Comparison of ENCODE assay signal across 10 mouse cellular contexts in the genomic region with DNA sequence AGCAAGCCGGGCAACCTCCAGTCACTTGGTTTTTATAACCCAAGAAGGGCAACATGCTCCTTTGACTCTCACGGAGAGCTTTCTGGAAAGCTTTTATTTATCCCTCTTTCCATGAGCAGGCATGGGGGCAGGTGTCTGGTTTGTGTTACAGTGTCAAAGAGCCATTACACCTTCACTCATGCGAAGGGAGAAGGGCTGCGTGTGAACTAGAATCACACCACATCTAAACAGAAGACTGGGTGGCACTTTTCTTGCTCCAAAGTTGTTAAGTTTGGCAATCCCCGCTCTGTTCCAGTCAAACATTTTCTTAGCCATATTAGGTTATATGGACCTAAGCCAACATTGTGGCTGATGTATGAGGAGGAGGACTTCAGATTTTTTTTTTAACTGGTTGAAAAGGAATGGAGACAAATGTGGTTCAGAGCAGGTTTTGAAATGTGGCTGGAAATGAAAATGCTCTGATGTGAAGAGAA. TPM values are rescaled to one million over a fixed set of nuclear protein-coding genes. Genes with fewer than 3 reads are reported as not detected.
A peak's percentile ranks its signal among the peaks of the same experiment; 100 is the strongest.
DNase-seq lines count a peak whose midpoint lies in the region; ATAC-seq and TF ChIP-seq lines count a peak whose summit lies in the region.
"Had no signal": no experiment of that assay in that cellular context is flagged by ENCODE, and none has a peak within 500 bp of the region (broad histone marks: within the 10 kb centered on the region; RNA-seq: fewer than 3 reads in every experiment).

No protein-coding gene starts in this region.

- H3K27ac ChIP-seq in intestine, embryonic 14.5 days (ENCODE audit: low read depth), result peak overlapping the region; percentile 81
- H3K27ac ChIP-seq in intestine, postnatal 0 days (ENCODE audit: low read depth, low read length), result no peak overlapping the region
- H3K27ac ChIP-seq in limb, embryonic 14.5 days (replicated peaks; ENCODE audit: low read depth, low read length), result no peak overlapping the region
- H3K27ac ChIP-seq in layer of hippocampus, adult 2 months, result no peak overlapping the region
- H3K27ac ChIP-seq: hindbrain, embryonic 15.5 days had no signal

- no peak for DNase-seq in intestine, embryonic 14.5 days (ENCODE audit: low spot score)
- DNase-seq in 3T3-L1 (ENCODE audit: low read depth, low spot score) (peak; percentile 84), NIH3T3 (ENCODE audit: low read depth) (peak; percentile 83)
- DNase-seq in limb, embryonic 14.5 days (ENCODE audit: low spot score), result peak; percentile 38
- DNase-seq in layer of hippocampus, adult 2 months (ENCODE audit: low spot score in 2 of 2), result no peak
- no peak for DNase-seq in adrenal gland, adult (ENCODE audit: inconsistent age in 2 of 2, low spot score in 1 of 2)
- DNase-seq: cerebellum, postnatal 36 days had no signal

- TF ChIP-seq CTCF in intestine, postnatal 0 days (IDR thresholded peaks at IDR 0.05; ENCODE audit: low read depth), result no peak
- no peak for TF ChIP-seq CTCF in layer of hippocampus, adult 2 months (conservative IDR thresholded peaks at IDR 0.05)

- no peaks in the 10 kb centered on the region for H3K36me3 ChIP-seq in intestine, embryonic 14.5 days (ENCODE audit: control insufficient read depth, insufficient read depth, low read length)
- no peaks in the 10 kb centered on the region for H3K36me3 ChIP-seq in intestine, postnatal 0 days (ENCODE audit: control insufficient read depth, insufficient read depth)
- H3K36me3 ChIP-seq in limb, embryonic 14.5 days (ENCODE audit: control insufficient read depth, insufficient read depth, low read length), result no peaks in the 10 kb centered on the region
- H3K36me3 ChIP-seq: hindbrain, embryonic 15.5 days had no signal

- TF ChIP-seq POLR2A in limb, embryonic 14.5 days (IDR thresholded peaks at IDR 0.05; ENCODE audit: borderline replicate concordance, extremely low read depth, insufficient read depth, insufficient read length), result no peak

- H3K4me1 ChIP-seq in intestine, embryonic 14.5 days (replicated peaks; ENCODE audit: control insufficient read depth, insufficient read depth, low read length), result peaks cover 37% of the 10 kb centered on the region
- no peaks in the 10 kb centered on the region; the same call in 1 of the 2 replicates for H3K4me1 ChIP-seq in intestine, postnatal 0 days (replicated peaks; ENCODE audit: control insufficient read depth, insufficient read depth, low read length)
- peaks cover 21% of the 10 kb centered on the region for H3K4me1 ChIP-seq in limb, embryonic 14.5 days (ENCODE audit: control insufficient read depth, insufficient read depth, low read length)

- H3K27me3 ChIP-seq in intestine, embryonic 14.5 days (replicated peaks; ENCODE audit: control insufficient read depth, insufficient read depth, low read length), result no peaks in the 10 kb centered on the region
- H3K27me3 ChIP-seq in intestine, postnatal 0 days (replicated peaks; ENCODE audit: control insufficient read depth, insufficient read depth, low read length), result no peaks in the 10 kb centered on the region; the same call in 1 of the 2 replicates
- H3K27me3 ChIP-seq in limb, embryonic 14.5 days (ENCODE audit: control insufficient read depth, insufficient read depth, low read length), result no peaks in the 10 kb centered on the region
- H3K27me3 ChIP-seq: hindbrain, embryonic 15.5 days had no signal

- H3K9ac ChIP-seq in intestine, embryonic 14.5 days (ENCODE audit: low read length), result no peak overlapping the region
- no peak overlapping the region for H3K9ac ChIP-seq in intestine, postnatal 0 days (ENCODE audit: low read depth, low read length)
- no peak overlapping the region for H3K9ac ChIP-seq in limb, embryonic 14.5 days (ENCODE audit: low read depth, low read length, severe bottlenecking)
- H3K9ac ChIP-seq: hindbrain, embryonic 15.5 days had no signal

- 34% methylated on average over 5 of the region's 5 CpGs for WGBS in intestine, embryonic 14.5 days
- WGBS in intestine, postnatal 0 days, result 58% methylated on average over 5 of the region's 5 CpGs
- WGBS in limb, embryonic 14.5 days, result 49% methylated on average over 5 of the region's 5 CpGs

- H3K4me3 ChIP-seq in intestine, embryonic 14.5 days (ENCODE audit: low read depth, low read length), result no peak overlapping the region
- no peak overlapping the region for H3K4me3 ChIP-seq in intestine, postnatal 0 days (ENCODE audit: low read depth, low read length)
- no peak overlapping the region for H3K4me3 ChIP-seq in limb, embryonic 14.5 days (replicated peaks; ENCODE audit: low read length)
- no peak overlapping the region for H3K4me3 ChIP-seq in layer of hippocampus, adult 2 months
- H3K4me3 ChIP-seq: hindbrain, embryonic 15.5 days had no signal

- peak; percentile 64; the same call in 1 of the 2 replicates for ATAC-seq in intestine, embryonic 14.5 days (replicated peaks; ENCODE audit: low FRiP score, low TSS enrichment, low read depth)
- no peak for ATAC-seq in intestine, postnatal 0 days
- no peak for ATAC-seq in limb, embryonic 14.5 days (ENCODE audit: low FRiP score, low read depth)
- ATAC-seq: activated CD4-positive, CD25-positive, alpha-beta regulatory T cell, adult 4 months had no signal

- H3K9me3 ChIP-seq in intestine, embryonic 14.5 days (ENCODE audit: control insufficient read depth, low read length), result no peaks in the 10 kb centered on the region
- no peaks in the 10 kb centered on the region for H3K9me3 ChIP-seq in intestine, postnatal 0 days (ENCODE audit: control insufficient read depth)
- H3K9me3 ChIP-seq in limb, embryonic 14.5 days (ENCODE audit: control insufficient read depth, low read length), result no peaks in the 10 kb centered on the region
- H3K9me3 ChIP-seq: hindbrain, embryonic 15.5 days had no signal

- no peak overlapping the region for H3K4me2 ChIP-seq in intestine, embryonic 14.5 days (ENCODE audit: low read length)
- no peak overlapping the region for H3K4me2 ChIP-seq in intestine, postnatal 0 days (replicated peaks; ENCODE audit: low read depth)
- H3K4me2 ChIP-seq in limb, embryonic 14.5 days (replicated peaks; ENCODE audit: low read depth, low read length, severe bottlenecking), result no peak overlapping the region
- H3K4me2 ChIP-seq: hindbrain, embryonic 15.5 days had no signal

RNA-seq across cellular contexts. Expression of gene Cald1, which starts 43.8 kb away (rescaled TPM):
- 309 and 368 TPM in 2 replicates for polyA plus RNA-seq in intestine, embryonic 14.5 days (2014; fragmentation: Nextera tagmentation; extraction: Ambion mirVana)
- polyA plus RNA-seq in intestine, postnatal 0 days (2015; fragmentation: Nextera tagmentation; extraction: Ambion mirVana), result 239 and 283 TPM in 2 replicates
- polyA plus RNA-seq in limb, embryonic 14.5 days (2012; rRNA removed), result 104 and 127 TPM in 2 replicates
- 231 and 262 TPM in 2 replicates for polyA plus RNA-seq in limb, embryonic 14.5 days (2014; fragmentation: Nextera tagmentation; extraction: Ambion mirVana)
- total RNA-seq in layer of hippocampus, adult 2 months (2021), result 10 to 100 TPM; 32.9 to 38.8 TPM
- polyA plus RNA-seq: activated CD4-positive, CD25-positive, alpha-beta regulatory T cell, adult 4 months had no signal

Comparison
In these comparisons a context has a peak if more than half of its experiments do, and no peak if none do; other contexts are left out.
1. DNase-seq: peak in 3T3-L1 (single experiment), NIH3T3 (single experiment) and limb, embryonic 14.5 days (single experiment); none in intestine, embryonic 14.5 days (single experiment), layer of hippocampus, adult 2 months (0 of 2) and adrenal gland, adult (0 of 2).